Mouse (Mus musculus) intestine, postnatal 0 days (tissue): ENCODE data around the gene Lbhd2. TPM values are rescaled to one million over a fixed set of nuclear protein-coding genes. Genes with fewer than 3 reads are reported as not detected.
A peak's percentile ranks its signal among the peaks of the same experiment; 100 is the strongest.

ENCODE experiments used
- ATAC-seq: fragments of 200-750 bp; cut with Nextera tagmentation; 2 replicates; pipeline ENCODE4 v1.8.0; 2017; ENCODE audit warnings: mild to moderate bottlenecking, moderate TSS enrichment, moderate library complexity
- H3K27ac ChIP-seq: fragments of 300-500 bp; sonication (generic); 2 replicates; pipeline ENCODE4 v1.5.1; 2014; ENCODE audit warnings: mild to moderate bottlenecking, low read depth, low read length, moderate library complexity
- H3K27me3 ChIP-seq: fragments of 300-500 bp; sonication (generic); replicated peaks from 2 replicates; pipeline ENCODE4 v1.6.1; 2014; ENCODE audit warnings: low read length, mixed read lengths; ENCODE audit not compliant: control insufficient read depth, insufficient read depth
- H3K36me3 ChIP-seq: fragments of 300-500 bp; sonication (generic); 2 replicates; pipeline ENCODE4 v1.6.1; 2014; ENCODE audit warnings: mild to moderate bottlenecking, moderate library complexity; ENCODE audit not compliant: control insufficient read depth, insufficient read depth
- H3K4me1 ChIP-seq: fragments of 300-500 bp; sonication (generic); replicated peaks from 2 replicates; pipeline ENCODE4 v1.6.1; 2014; ENCODE audit warnings: antibody characterized with exemption, low read length, mixed read lengths; ENCODE audit not compliant: control insufficient read depth, insufficient read depth
- H3K4me2 ChIP-seq: fragments of 300-500 bp; sonication (generic); replicated peaks from 2 replicates; pipeline ENCODE4 v1.6.1; 2014; ENCODE audit warnings: low read depth, mild to moderate bottlenecking, moderate library complexity
- H3K4me3 ChIP-seq: fragments of 300-500 bp; sonication (generic); 2 replicates; pipeline ENCODE4 v1.5.1; 2014; ENCODE audit warnings: low read depth, low read length
- H3K9ac ChIP-seq: fragments of 300-500 bp; sonication (generic); 2 replicates; pipeline ENCODE4 v1.6.1; 2014; ENCODE audit warnings: mild to moderate bottlenecking, low read depth, low read length
- H3K9me3 ChIP-seq: fragments of 300-500 bp; sonication (generic); 2 replicates; pipeline ENCODE4 v1.6.1; 2016; ENCODE audit warnings: mixed run types; ENCODE audit not compliant: control insufficient read depth
- CTCF ChIP-seq: sonication (generic); IDR thresholded peaks from 2 replicates; pipeline ENCODE4 v1.5.1; 2016; ENCODE audit warnings: low read depth, mild to moderate bottlenecking, control low read depth, antibody characterized with exemption, moderate library complexity
- WGBS: fragments of 180-500 bp; shearing (Covaris S2); extraction: QIAGEN DNeasy Blood & Tissue Kit; methylation state at CpG from one replicate; pipeline ENCODE4 v1.1.7; 2014; 5-methylcytosine and 5-hydroxymethylcytosine counted together
- polyA plus RNA-seq: library from polyadenylated mRNA; unstranded; fragments of >200 nt; fragmentation: Nextera tagmentation; extraction: Ambion mirVana; gene quantifications from 2 replicates; pipeline ENCODE4 v1.2.1, GENCODE M21; 2015

The Lbhd2 gene
- polyA plus RNA-seq, 1 experiment from 2014 or later, result 2.8 TPM

GRCm38 (mm10) chr12:111447898-111448760 lies 41.5 kb downstream of the Lbhd2 start:
- H3K36me3 ChIP-seq, result no peaks in the 10 kb centered on the region; the same call in 1 of the 2 replicates
- ATAC-seq, result no peak
- H3K4me1 ChIP-seq, result no peaks in the 10 kb centered on the region
- H3K4me2 ChIP-seq, result no peak overlapping the region
- H3K27ac ChIP-seq, result no peak overlapping the region
- peaks cover 75% of the 10 kb centered on the region for H3K27me3 ChIP-seq
- no peak overlapping the region for H3K4me3 ChIP-seq
- no peak for TF ChIP-seq CTCF
- whole genome bisulfite sequencing, result 40% methylated on average over 22 of the region's 22 CpGs
- no peak overlapping the region for H3K9ac ChIP-seq
- no peaks in the 10 kb centered on the region for H3K9me3 ChIP-seq

GRCm38 (mm10) chr12:111448931-111449705 lies 42.5 kb downstream of the Lbhd2 start:
- no peak for ATAC-seq
- H3K4me2 ChIP-seq, result no peak overlapping the region
- no peak overlapping the region for H3K4me3 ChIP-seq
- H3K9ac ChIP-seq, result no peak overlapping the region
- no peaks in the 10 kb centered on the region for H3K9me3 ChIP-seq
- H3K27me3 ChIP-seq, result peaks cover 65% of the 10 kb centered on the region
- WGBS, result 15% methylated on average over 13 of the region's 14 CpGs
- no peak for TF ChIP-seq CTCF
- no peaks in the 10 kb centered on the region; the same call in 1 of the 2 replicates for H3K36me3 ChIP-seq
- no peaks in the 10 kb centered on the region for H3K4me1 ChIP-seq
- H3K27ac ChIP-seq, result no peak overlapping the region

DNA sequence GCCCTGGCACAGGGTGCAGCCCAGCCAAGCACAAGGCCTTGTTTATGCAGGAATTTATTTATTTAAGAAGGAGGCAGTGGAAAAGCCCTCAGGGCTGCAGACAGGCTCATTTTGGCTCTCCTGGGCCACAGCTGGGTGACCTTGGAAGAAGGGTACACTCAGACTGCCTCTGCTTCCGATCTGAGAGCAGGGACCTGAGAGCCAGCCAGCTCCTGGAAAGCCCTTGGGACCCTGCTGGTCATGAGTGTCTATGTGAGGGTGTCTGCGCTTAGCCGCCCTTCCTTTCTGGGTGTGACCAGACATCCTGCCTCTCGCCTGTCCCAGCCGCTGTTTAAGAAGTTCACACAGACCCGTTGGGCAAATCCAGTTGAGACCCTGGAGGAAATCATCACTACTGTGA lies 43.8 kb downstream of the Lbhd2 start:
- Histone ChIP-seq H3K9ac (no peak overlapping the region), H3K4me3 (no peak overlapping the region), H3K36me3 (no peaks in the 10 kb centered on the region; the same call in 1 of the 2 replicates), H3K27ac (no peak overlapping the region), H3K27me3 (peaks cover 53% of the 10 kb centered on the region), H3K4me1 (no peaks in the 10 kb centered on the region; the same call in 1 of the 2 replicates), H3K4me2 (no peak overlapping the region; the same call in 1 of the 2 replicates), H3K9me3 (no peaks in the 10 kb centered on the region)
- ATAC-seq, result no peak
- no peak for TF ChIP-seq CTCF
- WGBS, result 47% methylated on average over 6 of the region's 6 CpGs

DNA sequence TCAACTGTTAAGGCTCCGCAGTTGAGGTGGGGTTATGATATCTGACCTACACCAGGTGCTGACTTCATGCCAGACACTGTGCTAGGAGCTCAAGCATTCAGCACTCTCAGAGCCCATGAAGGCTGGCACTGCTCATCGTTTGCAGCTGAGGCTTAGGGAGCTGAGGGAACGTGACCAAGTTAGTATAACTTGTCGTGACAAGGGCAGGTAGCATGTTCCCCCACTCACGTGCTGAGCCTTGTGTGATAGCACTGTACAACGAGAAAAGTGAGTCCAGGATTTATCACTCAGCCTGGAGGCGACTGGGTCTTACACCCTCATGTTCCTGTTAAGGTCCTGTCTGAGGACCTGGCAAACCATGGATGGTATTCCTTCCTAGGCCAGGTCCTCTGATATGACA lies 45.0 kb downstream of the Lbhd2 start:
- no peaks in the 10 kb centered on the region; the same call in 1 of the 2 replicates for H3K4me1 ChIP-seq
- 80% methylated on average over 7 of the region's 7 CpGs for WGBS

GRCm38 (mm10) chr12:111454021-111454420 lies 47.4 kb downstream of the Lbhd2 start:
- H3K27ac ChIP-seq, result no peak overlapping the region
- TF ChIP-seq CTCF, result peak; percentile 39

More for the DNA sequence above, 45.0 kb downstream of the Lbhd2 start:
- no peaks in the 10 kb centered on the region for H3K9me3 ChIP-seq
- H3K4me3 ChIP-seq, result no peak overlapping the region
- ATAC-seq, result no peak
- TF ChIP-seq CTCF, result no peak
- H3K27ac ChIP-seq, result no peak overlapping the region
- no peaks in the 10 kb centered on the region; the same call in 1 of the 2 replicates for H3K36me3 ChIP-seq
- no peak overlapping the region for H3K9ac ChIP-seq
- H3K27me3 ChIP-seq, result peaks cover 43% of the 10 kb centered on the region
- no peak overlapping the region for H3K4me2 ChIP-seq

More at GRCm38 (mm10) chr12:111454021-111454420, 47.4 kb downstream of the Lbhd2 start:
- H3K36me3 ChIP-seq, result no peaks in the 10 kb centered on the region; the same call in 1 of the 2 replicates
- peaks cover 25% of the 10 kb centered on the region; the same call in 1 of the 2 replicates for H3K27me3 ChIP-seq
- WGBS, result 37% methylated on average over 4 of the region's 4 CpGs
- no peak overlapping the region for H3K4me3 ChIP-seq
- no peaks in the 10 kb centered on the region; the same call in 1 of the 2 replicates for H3K4me1 ChIP-seq
- H3K9ac ChIP-seq, result no peak overlapping the region
- ATAC-seq, result no peak
- H3K9me3 ChIP-seq, result no peaks in the 10 kb centered on the region
- no peak overlapping the region for H3K4me2 ChIP-seq
